Mouse (Mus musculus) bone marrow, adult 2 months (tissue): Measurements from ENCODE around the gene Lmx1b. TPM values are rescaled to one million over a fixed set of nuclear protein-coding genes. Genes with fewer than 3 reads are reported as not detected.

Source experiments
- H3K27ac ChIP-seq: fragments of 200-500 bp; 2 replicates; pipeline ENCODE4 v1.5.1; 2012; ENCODE audit warnings: low read depth, mild to moderate bottlenecking, control low read depth, inconsistent platforms, low read length; ENCODE audit not compliant: control insufficient read depth, poor library complexity, insufficient read depth
- H3K4me1 ChIP-seq: fragments of 200-500 bp; 2 replicates; pipeline ENCODE4 v1.6.1; 2011; ENCODE audit warnings: low read length; ENCODE audit not compliant: control insufficient read depth, insufficient read depth
- H3K4me3 ChIP-seq: fragments of 200-500 bp; replicated peaks from 2 replicates; pipeline ENCODE3; 2011; ENCODE audit warnings: mild to moderate bottlenecking, low read depth, low read length, control low read depth; ENCODE audit not compliant: control insufficient read depth
- CTCF ChIP-seq: fragments of 200-500 bp; IDR thresholded peaks from 2 replicates; pipeline ENCODE4 v1.5.1; 2011; ENCODE audit warnings: low read length, control low read depth; ENCODE audit not compliant: control insufficient read depth, insufficient read depth
- POLR2A ChIP-seq: fragments of 200-500 bp; IDR thresholded peaks from 2 replicates; pipeline ENCODE4 v1.6.1; 2011; ENCODE audit warnings: low read depth, mild to moderate bottlenecking, control low read depth, low read length, borderline replicate concordance; ENCODE audit not compliant: control insufficient read depth
- WGBS: fragments of 180-500 bp; shearing (Covaris S2); methylation state at CpG from one replicate; pipeline ENCODE4 v1.1.7; 2018; 5-methylcytosine and 5-hydroxymethylcytosine counted together
- polyA plus RNA-seq: library from polyadenylated mRNA; stranded (reverse); fragments of >200 nt; gene quantifications from 2 replicates; pipeline ENCODE4 v1.2.4, GENCODE M21; 2011; ENCODE audit warnings: low replicate concordance; ENCODE audit not compliant: missing spikeins, insufficient read depth, insufficient read length

Lmx1b gene
- polyA plus RNA-seq, 1 experiment = not detected

DNA sequence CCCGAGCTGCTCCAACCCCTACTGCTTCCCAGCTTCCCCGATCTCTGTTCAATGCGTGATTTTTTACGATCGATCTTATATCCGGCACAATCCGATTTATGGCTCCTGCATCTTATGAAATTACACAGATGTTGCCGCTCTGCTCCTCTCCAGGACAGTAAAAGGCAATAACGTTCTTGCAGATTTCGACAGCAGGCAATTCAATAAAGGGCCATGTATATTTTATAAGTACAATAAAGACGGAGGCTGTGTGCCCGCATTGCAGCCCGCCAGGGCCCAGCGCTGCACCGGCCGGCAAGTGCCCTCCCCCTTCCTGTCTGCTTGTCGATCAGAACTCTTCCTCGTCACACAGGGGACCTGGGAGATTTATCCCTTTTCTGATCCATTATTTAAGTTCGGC is 124.5 kb downstream of the Lmx1b start:
- Histone ChIP-seq H3K27ac (no peak overlapping the region), H3K4me1 (no peaks in the 10 kb centered on the region), H3K4me3 (no peak overlapping the region)
- 68% methylated on average over 19 of the region's 19 CpGs for WGBS
- TF ChIP-seq POLR2A (no peak), CTCF (no peak)

- no peak for TF ChIP-seq CTCF
- no peak for TF ChIP-seq POLR2A
- WGBS = 83% methylated on average over 8 of the region's 8 CpGs
- Histone ChIP-seq H3K27ac (no peak overlapping the region), H3K4me3 (no peak overlapping the region), H3K4me1 (no peaks in the 10 kb centered on the region)
These were observed 124.9 kb downstream of the Lmx1b start for GRCm38 (mm10) chr2:33515431-33515830.

Other genes starting within 250 kb of the Lmx1b start
- gene Zbtb34, start 209.2 kb downstream of the Lmx1b start, polyA plus RNA-seq = 3.1 and 5.7 TPM in 2 replicates
- 4.8 and 11.1 TPM in 2 replicates for gene Zbtb43, start 172.0 kb downstream of the Lmx1b start, polyA plus RNA-seq
- 18.3 and 38.3 TPM in 2 replicates for gene Mvb12b, start 247.4 kb upstream of the Lmx1b start, polyA plus RNA-seq